Mouse (Mus musculus) urinary bladder, postnatal 36 days (tissue): ENCODE data around the gene 1700020L24Rik.
A peak's percentile ranks its signal among the peaks of the same experiment; 100 is the strongest.

Experiments used
- DNase-seq, 2 experiments: peaks; one replicate each; pipeline ENCODE4 v3.0.0; 2022; ENCODE audit warnings: low spot score in 2 of 2, mixed read lengths in 1 of 2

Gene 1700020L24Rik

DNA sequence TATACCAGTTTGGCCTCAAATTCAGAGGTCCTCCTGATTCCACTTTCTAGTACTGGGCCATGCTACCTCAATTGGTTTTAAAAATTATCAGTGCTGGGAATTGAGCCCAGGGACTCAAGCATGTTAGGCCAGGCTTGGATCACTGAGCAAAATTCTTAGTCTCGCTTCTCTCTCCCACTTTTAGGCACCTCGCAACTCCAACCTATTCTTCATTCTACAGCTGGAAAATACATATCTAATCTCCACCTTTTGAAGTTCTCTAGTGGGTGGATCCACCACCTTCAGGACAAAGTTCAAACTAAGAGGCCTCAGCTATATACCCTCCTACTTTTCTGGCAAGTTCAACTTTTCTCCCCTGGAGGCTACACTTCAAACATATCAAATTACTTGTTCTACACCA is 34.3 kb downstream of the 1700020L24Rik start:
- DNase-seq, result no peak

DNA sequence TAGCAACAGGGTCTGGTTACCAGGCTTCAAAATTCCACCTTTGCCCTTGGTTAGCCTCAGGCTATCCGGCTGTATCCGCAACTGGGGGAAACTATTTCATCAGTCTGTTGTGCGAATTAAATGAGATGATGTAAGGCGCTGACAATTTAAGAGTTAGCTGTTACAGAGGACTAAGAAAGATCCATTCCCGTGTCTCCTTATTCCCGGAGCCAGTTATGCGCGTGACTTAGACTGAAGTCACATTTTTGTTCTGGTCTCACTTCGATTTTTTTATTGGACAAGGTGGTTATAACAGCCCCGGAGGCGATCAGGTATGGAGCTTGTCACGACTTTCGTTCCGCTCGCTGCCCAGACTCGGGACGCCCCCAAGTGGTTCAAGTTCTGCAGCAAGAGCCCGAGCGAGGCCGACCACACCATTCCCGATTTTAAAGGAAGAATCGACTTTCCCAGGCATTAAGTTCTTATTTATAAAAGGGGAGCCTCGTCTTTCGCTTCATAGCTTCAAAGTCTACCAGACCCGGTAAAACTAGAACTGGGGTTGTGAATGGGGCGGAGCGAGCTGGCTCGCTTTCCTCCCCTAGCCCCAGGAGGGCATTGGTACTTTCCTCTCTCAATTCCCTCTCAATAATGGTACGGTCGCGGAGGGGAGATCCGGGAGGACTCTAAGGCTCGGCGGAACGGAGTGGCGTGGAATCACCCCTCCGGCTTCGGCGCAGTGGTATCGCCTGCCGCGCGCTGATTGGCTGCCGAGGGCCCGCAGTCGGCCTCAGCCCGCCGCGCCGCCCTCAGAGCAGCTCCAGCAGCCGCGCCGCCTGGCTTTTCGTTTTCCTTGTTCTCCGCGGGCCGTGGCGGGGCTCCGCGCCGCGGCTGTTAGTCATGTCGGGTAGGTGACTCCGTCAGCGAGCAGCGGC is 35.1 kb downstream of the 1700020L24Rik start, which contains the start of gene Taf15:
Gene Taf15, plus strand, starts transcription at position 763 of the 911 bp plus-strand sequence.
- peak; percentile 96 to 98 for DNase-seq

DNA sequence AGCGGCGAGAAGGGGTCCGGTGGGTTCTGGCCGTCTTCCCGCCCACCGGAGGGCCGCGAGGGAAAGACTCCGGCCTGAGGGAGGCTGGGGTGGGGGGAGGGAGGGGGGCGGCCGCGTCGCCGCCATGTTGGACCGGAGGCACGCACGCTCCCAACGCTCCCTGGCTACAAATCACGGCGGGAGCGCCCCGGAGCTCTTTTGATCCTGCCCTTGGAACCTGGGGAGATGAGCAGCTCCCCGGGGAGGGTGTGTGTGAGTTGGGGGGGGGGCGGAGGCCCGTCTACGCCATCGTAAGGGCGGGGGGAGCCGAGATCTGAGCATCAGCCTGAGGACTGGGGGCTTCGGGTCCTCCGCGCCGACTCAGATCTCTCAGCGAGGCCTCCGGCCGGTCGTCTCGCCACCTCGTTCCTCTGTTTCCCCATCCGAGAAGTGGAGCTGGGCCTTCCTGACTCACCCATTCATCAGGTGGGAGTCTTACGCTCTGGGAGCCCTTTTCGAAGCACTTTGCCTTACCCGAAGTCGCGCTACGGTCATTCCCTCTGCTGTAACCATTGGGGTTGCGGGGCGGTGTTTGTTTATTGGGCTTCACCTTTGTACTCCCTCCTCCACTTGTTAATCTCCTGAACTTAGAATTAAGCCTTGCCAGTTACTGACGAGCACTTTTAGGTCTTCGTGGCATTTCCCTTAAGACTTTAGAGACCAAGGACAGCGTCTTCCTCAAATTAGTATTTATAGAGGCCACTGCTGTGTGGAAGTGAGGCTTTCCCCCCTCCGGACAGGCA is 35.9 kb downstream of the 1700020L24Rik start:
- no peak for DNase-seq
